ENCODE assay signal across 8 mouse cellular contexts in the genomic region with DNA sequence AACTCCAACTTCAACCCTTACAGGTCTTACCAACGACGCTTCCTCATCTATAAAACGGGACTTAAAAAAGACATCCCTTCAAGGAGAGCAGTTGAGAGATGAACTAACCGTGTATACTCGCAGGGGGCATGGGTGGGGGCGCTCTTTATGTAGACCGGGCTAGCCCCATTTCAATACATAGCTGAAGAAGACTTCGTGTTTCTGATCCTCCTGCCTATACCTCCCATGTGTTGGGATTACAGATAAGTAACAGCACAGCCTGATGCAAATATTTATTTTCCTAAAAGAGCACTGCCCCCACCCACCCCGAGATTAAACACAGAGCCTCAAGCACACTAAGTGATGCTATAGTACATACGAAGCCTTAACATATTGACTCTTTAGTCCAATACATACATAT. TPM values are rescaled to one million over a fixed set of nuclear protein-coding genes. Genes with fewer than 3 reads are reported as not detected.
DNase-seq lines count a peak whose midpoint lies in the region; ATAC-seq and TF ChIP-seq lines count a peak whose summit lies in the region.

No protein-coding gene starts in this region.

- peak overlapping the region; percentile 61 for H3K4me3 ChIP-seq in hindbrain, embryonic 13.5 days
- no peak overlapping the region for H3K4me3 ChIP-seq in hindbrain, embryonic 10.5 days
- peak overlapping the region; percentile 82 to 90; a peak in 2 of 4 replicates for H3K4me3 ChIP-seq in ES-E14 (ENCODE audit: insufficient read depth in 1 of 2, low read depth in 1 of 2, low read length in 2 of 2, poor library complexity in 1 of 2, severe bottlenecking in 1 of 2)
- no peak overlapping the region for H3K4me3 ChIP-seq in forebrain, embryonic 14.5 days (ENCODE audit: low read depth, low read length)
- H3K4me3 ChIP-seq in midbrain, embryonic 13.5 days (replicated peaks): peak overlapping the region; percentile 64; the same call in 1 of the 2 replicates

- no peaks in the 10 kb centered on the region for H3K27me3 ChIP-seq in hindbrain, embryonic 13.5 days
- no peaks in the 10 kb centered on the region for H3K27me3 ChIP-seq in hindbrain, embryonic 10.5 days (ENCODE audit: insufficient read depth, poor library complexity, severe bottlenecking)
- H3K27me3 ChIP-seq in forebrain, embryonic 14.5 days (replicated peaks; ENCODE audit: control insufficient read depth, insufficient read depth, low read length): no peaks in the 10 kb centered on the region
- 0 out of 2 replicates have a peak, but pooled peaks cover 3% of the 10 kb centered on the region for H3K27me3 ChIP-seq in midbrain, embryonic 13.5 days

- no peak for DNase-seq in hindbrain, embryonic 10.5 days (ENCODE audit: low spot score)
- no peak for DNase-seq in ES-E14 (ENCODE audit: low read depth, low spot score)
- DNase-seq in forebrain, embryonic 14.5 days (ENCODE audit: low spot score): no peak
- no peak for DNase-seq in adrenal gland, postnatal 25 days
- no peak for DNase-seq in adrenal gland, adult 18-20 months (ENCODE audit: low spot score in 2 of 2)
- no peak for DNase-seq in thymus, postnatal 14 days

- H3K9ac ChIP-seq in hindbrain, embryonic 13.5 days: no peak overlapping the region
- H3K9ac ChIP-seq in ES-E14 (ENCODE audit: insufficient read depth, low read depth, low read length, poor library complexity, severe bottlenecking): peak overlapping the region; percentile 34; the same call in 1 of the 2 replicates
- no peak overlapping the region for H3K9ac ChIP-seq in forebrain, embryonic 14.5 days (ENCODE audit: low read length)
- H3K9ac ChIP-seq in midbrain, embryonic 13.5 days (replicated peaks): no peak overlapping the region

- ATAC-seq in hindbrain, embryonic 13.5 days (ENCODE audit: low FRiP score): no peak
- no peak for ATAC-seq in forebrain, embryonic 14.5 days
- ATAC-seq in midbrain, embryonic 13.5 days: no peak

- 0 out of 2 replicates have a peak, but pooled peaks cover 4% of the 10 kb centered on the region for H3K36me3 ChIP-seq in hindbrain, embryonic 13.5 days
- H3K36me3 ChIP-seq in hindbrain, embryonic 10.5 days: no peaks in the 10 kb centered on the region
- H3K36me3 ChIP-seq in ES-E14 (ENCODE audit: control insufficient read depth, insufficient read depth, low read length, poor library complexity, severe bottlenecking): no peaks in the 10 kb centered on the region; the same call in 1 of the 2 replicates
- no peaks in the 10 kb centered on the region for H3K36me3 ChIP-seq in forebrain, embryonic 14.5 days (ENCODE audit: control insufficient read depth, insufficient read depth, low read length)
- peaks cover 10% of the 10 kb centered on the region for H3K36me3 ChIP-seq in midbrain, embryonic 13.5 days

- peak overlapping the region; percentile 91; the same call in 1 of the 2 replicates for H3K4me2 ChIP-seq in hindbrain, embryonic 13.5 days
- H3K4me2 ChIP-seq in forebrain, embryonic 14.5 days (ENCODE audit: low read length): peak overlapping the region; percentile 95
- peak overlapping the region; percentile 89; the same call in 1 of the 2 replicates for H3K4me2 ChIP-seq in midbrain, embryonic 13.5 days (replicated peaks)

- WGBS in hindbrain, embryonic 13.5 days: 56% methylated on average over 10 of the region's 10 CpGs
- 61% methylated on average over 10 of the region's 10 CpGs for WGBS in hindbrain, embryonic 10.5 days
- 64% methylated on average over 10 of the region's 10 CpGs for WGBS in forebrain, embryonic 14.5 days
- 58% methylated on average over 10 of the region's 10 CpGs for WGBS in midbrain, embryonic 13.5 days

- in situ Hi-C loops in ES-E14 (cut with MboI; ENCODE audit: low sequenced_read_pairs in 2 of 2, unreplicated experiment in 2 of 2): no loop called here

- H3K4me1 ChIP-seq in hindbrain, embryonic 13.5 days (replicated peaks): peaks cover 29% of the 10 kb centered on the region
- H3K4me1 ChIP-seq in hindbrain, embryonic 10.5 days (replicated peaks): peaks cover 46% of the 10 kb centered on the region
- H3K4me1 ChIP-seq in ES-E14 (ENCODE audit: control insufficient read depth in 2 of 2, insufficient read depth in 2 of 2, low read length in 2 of 2, poor library complexity in 1 of 2): peaks cover 13 to 25% of the 10 kb centered on the region in 2 experiments
- peaks cover 11% of the 10 kb centered on the region for H3K4me1 ChIP-seq in forebrain, embryonic 14.5 days (ENCODE audit: control insufficient read depth, insufficient read depth, low read length)
- peaks cover 24% of the 10 kb centered on the region for H3K4me1 ChIP-seq in midbrain, embryonic 13.5 days (replicated peaks)

- H3K27ac ChIP-seq in hindbrain, embryonic 13.5 days: no peak overlapping the region
- no peak overlapping the region for H3K27ac ChIP-seq in hindbrain, embryonic 10.5 days
- no peak overlapping the region; the same call in 1 of the 2 replicates for H3K27ac ChIP-seq in ES-E14 (ENCODE audit: insufficient read depth, low read depth, low read length, poor library complexity, severe bottlenecking)
- no peak overlapping the region for H3K27ac ChIP-seq in forebrain, embryonic 14.5 days (ENCODE audit: low read depth, low read length)
- no peak overlapping the region for H3K27ac ChIP-seq in midbrain, embryonic 13.5 days

- H3K9me3 ChIP-seq in hindbrain, embryonic 13.5 days: no peaks in the 10 kb centered on the region
- H3K9me3 ChIP-seq in hindbrain, embryonic 10.5 days: no peaks in the 10 kb centered on the region
- no peaks in the 10 kb centered on the region for H3K9me3 ChIP-seq in ES-E14 (ENCODE audit: control insufficient read depth, insufficient read depth, low read depth, low read length)
- no peaks in the 10 kb centered on the region for H3K9me3 ChIP-seq in forebrain, embryonic 14.5 days (replicated peaks; ENCODE audit: control insufficient read depth, low read length)
- H3K9me3 ChIP-seq in midbrain, embryonic 13.5 days: no peaks in the 10 kb centered on the region

TF ChIP-seq in ES-E14, 5 proteins besides CTCF, POLR2A, EP300 and RAD21:
- no peak for TF ChIP-seq HCFC1 (IDR thresholded peaks at IDR 0.05; ENCODE audit: borderline replicate concordance, insufficient read depth, low read length)
- no peak for TF ChIP-seq CHD2 (IDR thresholded peaks at IDR 0.05; ENCODE audit: low read depth, low read length)
- no peak for TF ChIP-seq ZNF384 (IDR thresholded peaks at IDR 0.05; ENCODE audit: low read depth, low read length)
- no peak for TF ChIP-seq ZC3H11A (IDR thresholded peaks at IDR 0.05; ENCODE audit: borderline replicate concordance, low read depth, low read length)
- TF ChIP-seq MAFK (IDR thresholded peaks at IDR 0.05; ENCODE audit: insufficient read depth, low read depth, low read length): no peak

RNA-seq across cellular contexts. Expression of gene Slc12a9, which starts 0.9 kb away (rescaled TPM):
- 25.8 and 27.4 TPM in 2 replicates for polyA plus RNA-seq in hindbrain, embryonic 13.5 days (2015; fragmentation: Nextera tagmentation; extraction: Ambion mirVana)
- 14.2 and 17.2 TPM in 2 replicates for polyA plus RNA-seq in hindbrain, embryonic 10.5 days (2016; fragmentation: Nextera tagmentation; extraction: Ambion mirVana)
- 20.9 and 34.9 TPM in 2 replicates for total RNA-seq in ES-E14 (2012; rRNA removed)
- polyA plus RNA-seq in forebrain, embryonic 14.5 days (2014; fragmentation: Nextera tagmentation; extraction: Ambion mirVana): 6.2 and 9.9 TPM in 2 replicates
- polyA plus RNA-seq in midbrain, embryonic 13.5 days (2015; fragmentation: Nextera tagmentation; extraction: Ambion mirVana): 21.8 and 23.4 TPM in 2 replicates
- total RNA-seq in adrenal gland, postnatal 25 days (2021): 9.2 and 17.7 TPM in 2 replicates
- total RNA-seq in adrenal gland, adult 18-20 months (2021): 1 to 10 TPM; 8.4 to 8.6 TPM

RNA-seq across cellular contexts. Expression of gene Ephb4, which starts 15.6 kb away (rescaled TPM):
- 9.2 and 9.4 TPM in 2 replicates for polyA plus RNA-seq in hindbrain, embryonic 13.5 days (2015; fragmentation: Nextera tagmentation; extraction: Ambion mirVana)
- polyA plus RNA-seq in hindbrain, embryonic 10.5 days (2016; fragmentation: Nextera tagmentation; extraction: Ambion mirVana): 29.7 and 31.4 TPM in 2 replicates
- 34.3 and 58.8 TPM in 2 replicates for total RNA-seq in ES-E14 (2012; rRNA removed)
- polyA plus RNA-seq in forebrain, embryonic 14.5 days (2014; fragmentation: Nextera tagmentation; extraction: Ambion mirVana): 6.2 and 8.0 TPM in 2 replicates
- polyA plus RNA-seq in midbrain, embryonic 13.5 days (2015; fragmentation: Nextera tagmentation; extraction: Ambion mirVana): 7.5 and 8.6 TPM in 2 replicates
- 54.6 and 70.5 TPM in 2 replicates for total RNA-seq in adrenal gland, postnatal 25 days (2021)
- 10 to 100 TPM; 42.4 to 47.0 TPM for total RNA-seq in adrenal gland, adult 18-20 months (2021)

RNA-seq across cellular contexts. Expression of gene Trip6, which starts 20.1 kb away (rescaled TPM):
- polyA plus RNA-seq in hindbrain, embryonic 13.5 days (2015; fragmentation: Nextera tagmentation; extraction: Ambion mirVana): 19.2 and 20.0 TPM in 2 replicates
- polyA plus RNA-seq in hindbrain, embryonic 10.5 days (2016; fragmentation: Nextera tagmentation; extraction: Ambion mirVana): 53.9 and 57.2 TPM in 2 replicates
- total RNA-seq in ES-E14 (2012; rRNA removed): 22.7 and 24.2 TPM in 2 replicates
- polyA plus RNA-seq in forebrain, embryonic 14.5 days (2014; fragmentation: Nextera tagmentation; extraction: Ambion mirVana): 18.2 and 18.4 TPM in 2 replicates
- 19.8 and 22.1 TPM in 2 replicates for polyA plus RNA-seq in midbrain, embryonic 13.5 days (2015; fragmentation: Nextera tagmentation; extraction: Ambion mirVana)
- total RNA-seq in adrenal gland, postnatal 25 days (2021): 32.3 and 40.8 TPM in 2 replicates
- 10 to 100 TPM; 30.1 to 39.4 TPM for total RNA-seq in adrenal gland, adult 18-20 months (2021)

RNA-seq across cellular contexts. Expression of gene Srrt, which starts 26.8 kb away (rescaled TPM):
- polyA plus RNA-seq in hindbrain, embryonic 13.5 days (2015; fragmentation: Nextera tagmentation; extraction: Ambion mirVana): 105 and 113 TPM in 2 replicates
- 175 and 186 TPM in 2 replicates for polyA plus RNA-seq in hindbrain, embryonic 10.5 days (2016; fragmentation: Nextera tagmentation; extraction: Ambion mirVana)
- total RNA-seq in ES-E14 (2012; rRNA removed): 350 and 528 TPM in 2 replicates
- 78.9 and 95.2 TPM in 2 replicates for polyA plus RNA-seq in forebrain, embryonic 14.5 days (2014; fragmentation: Nextera tagmentation; extraction: Ambion mirVana)
- 116 and 123 TPM in 2 replicates for polyA plus RNA-seq in midbrain, embryonic 13.5 days (2015; fragmentation: Nextera tagmentation; extraction: Ambion mirVana)
- 164 and 195 TPM in 2 replicates for total RNA-seq in adrenal gland, postnatal 25 days (2021)
- total RNA-seq in adrenal gland, adult 18-20 months (2021): 100 to 1,000 TPM; 169 to 174 TPM

RNA-seq across cellular contexts. Expression of gene Ufsp1, which starts 39.9 kb away (rescaled TPM):
- polyA plus RNA-seq in hindbrain, embryonic 13.5 days (2015; fragmentation: Nextera tagmentation; extraction: Ambion mirVana): 12.9 and 14.1 TPM in 2 replicates
- polyA plus RNA-seq in hindbrain, embryonic 10.5 days (2016; fragmentation: Nextera tagmentation; extraction: Ambion mirVana): 10.6 and 12.2 TPM in 2 replicates
- total RNA-seq in ES-E14 (2012; rRNA removed): 3.6 and 6.3 TPM in 2 replicates
- polyA plus RNA-seq in forebrain, embryonic 14.5 days (2014; fragmentation: Nextera tagmentation; extraction: Ambion mirVana): 9.8 and 10.3 TPM in 2 replicates
- polyA plus RNA-seq in midbrain, embryonic 13.5 days (2015; fragmentation: Nextera tagmentation; extraction: Ambion mirVana): 9.7 and 10.0 TPM in 2 replicates
- total RNA-seq in adrenal gland, postnatal 25 days (2021): 9.6 and 12.1 TPM in 2 replicates
- 10 to 100 TPM in 1 of 2 experiments, 1 to 10 TPM in 1; 8.8 to 10.2 TPM for total RNA-seq in adrenal gland, adult 18-20 months (2021)

Comparison
In these comparisons a context has a peak if more than half of its experiments do, and no peak if none do; other contexts are left out.
1. H3K4me3 ChIP-seq: peak in hindbrain, embryonic 13.5 days (single experiment), ES-E14 (2 of 2) and midbrain, embryonic 13.5 days (single experiment); none in hindbrain, embryonic 10.5 days (single experiment) and forebrain, embryonic 14.5 days (single experiment).
2. Peak in every context shown above with its lines, with median percentiles within 50 percentile points of each other: H3K4me2 ChIP-seq.